Mouse (Mus musculus): ENCODE measurements around the gene Gramd1c. TPM values are rescaled to one million over a fixed set of nuclear protein-coding genes. Genes with fewer than 3 reads are reported as not detected.

Gramd1c gene
- polyA plus RNA-seq (2012; ENCODE audit: insufficient read depth, insufficient read length, missing spikeins): 5.2 and 5.4 TPM in 2 replicates

GRCm38 (mm10) chr16:44063025-44063894 lies at the start of gene Gramd1c:
Gramd1c (minus strand) TSS chr16:44063345.
- H3K4me3 ChIP-seq (ENCODE audit: insufficient read depth, low read depth, low read length): peak within 1 kb of the TSS; percentile 78
- no peak within 1 kb of the TSS for H3K27ac ChIP-seq (replicated peaks; ENCODE audit: low read depth, low read length)
- H3K4me1 ChIP-seq (ENCODE audit: control insufficient read depth, insufficient read depth, insufficient read length, low read length): no peaks in the 10 kb centered on the region

GRCm38 (mm10) chr16:44109002-44109401 lies 45.9 kb upstream of the Gramd1c start:
- H3K4me1 ChIP-seq (ENCODE audit: control insufficient read depth, insufficient read depth, insufficient read length, low read length): no peaks in the 10 kb centered on the region
- H3K4me3 ChIP-seq (ENCODE audit: insufficient read depth, low read depth, low read length): no peak overlapping the region
- no peak overlapping the region for H3K27ac ChIP-seq (replicated peaks; ENCODE audit: low read depth, low read length)

- Histone ChIP-seq H3K27ac (replicated peaks; ENCODE audit: low read depth, low read length) (no peak overlapping the region), H3K4me3 (ENCODE audit: insufficient read depth, low read depth, low read length) (no peak overlapping the region), H3K4me1 (ENCODE audit: control insufficient read depth, insufficient read depth, insufficient read length, low read length) (no peaks in the 10 kb centered on the region)
Measured at GRCm38 (mm10) chr16:44105211-44105610, 42.1 kb upstream of the Gramd1c start.

- Histone ChIP-seq H3K4me1 (ENCODE audit: control insufficient read depth, insufficient read depth, insufficient read length, low read length) (no peaks in the 10 kb centered on the region), H3K27ac (replicated peaks; ENCODE audit: low read depth, low read length) (no peak overlapping the region)
Measured at GRCm38 (mm10) chr16:44103806-44104766, 40.9 kb upstream of the Gramd1c start.

GRCm38 (mm10) chr16:44102925-44103324 lies 39.8 kb upstream of the Gramd1c start:
- Histone ChIP-seq H3K4me1 (ENCODE audit: control insufficient read depth, insufficient read depth, insufficient read length, low read length) (no peaks in the 10 kb centered on the region), H3K4me3 (ENCODE audit: insufficient read depth, low read depth, low read length) (no peak overlapping the region), H3K27ac (replicated peaks; ENCODE audit: low read depth, low read length) (no peak overlapping the region)

More at GRCm38 (mm10) chr16:44103806-44104766, 40.9 kb upstream of the Gramd1c start:
- H3K4me3 ChIP-seq (ENCODE audit: insufficient read depth, low read depth, low read length): no peak overlapping the region

- Histone ChIP-seq H3K4me1 (ENCODE audit: control insufficient read depth, insufficient read depth, insufficient read length, low read length) (no peaks in the 10 kb centered on the region), H3K27ac (replicated peaks; ENCODE audit: low read depth, low read length) (no peak overlapping the region), H3K4me3 (ENCODE audit: insufficient read depth, low read depth, low read length) (no peak overlapping the region)
Measured at GRCm38 (mm10) chr16:44101181-44101710, 38.1 kb upstream of the Gramd1c start.

GRCm38 (mm10) chr16:44099377-44099776 lies 36.2 kb upstream of the Gramd1c start:
- Histone ChIP-seq H3K4me1 (ENCODE audit: control insufficient read depth, insufficient read depth, insufficient read length, low read length) (no peaks in the 10 kb centered on the region), H3K4me3 (ENCODE audit: insufficient read depth, low read depth, low read length) (no peak overlapping the region), H3K27ac (replicated peaks; ENCODE audit: low read depth, low read length) (no peak overlapping the region)

GRCm38 (mm10) chr16:44087650-44088049 lies 24.5 kb upstream of the Gramd1c start:
- Histone ChIP-seq H3K4me3 (ENCODE audit: insufficient read depth, low read depth, low read length) (no peak overlapping the region), H3K27ac (replicated peaks; ENCODE audit: low read depth, low read length) (no peak overlapping the region), H3K4me1 (ENCODE audit: control insufficient read depth, insufficient read depth, insufficient read length, low read length) (no peaks in the 10 kb centered on the region)

- no peak overlapping the region for H3K27ac ChIP-seq (replicated peaks; ENCODE audit: low read depth, low read length)
- H3K4me3 ChIP-seq (ENCODE audit: insufficient read depth, low read depth, low read length): no peak overlapping the region
- no peaks in the 10 kb centered on the region for H3K4me1 ChIP-seq (ENCODE audit: control insufficient read depth, insufficient read depth, insufficient read length, low read length)
Measured at GRCm38 (mm10) chr16:44061341-44061740, 1.8 kb downstream of the Gramd1c start.

- H3K27ac ChIP-seq (replicated peaks; ENCODE audit: low read depth, low read length): no peak overlapping the region
- H3K4me1 ChIP-seq (ENCODE audit: control insufficient read depth, insufficient read depth, insufficient read length, low read length): no peaks in the 10 kb centered on the region
- H3K4me3 ChIP-seq (ENCODE audit: insufficient read depth, low read depth, low read length): no peak overlapping the region
Measured at GRCm38 (mm10) chr16:44060604-44061286, 2.4 kb downstream of the Gramd1c start.

GRCm38 (mm10) chr16:44058745-44059144 lies 4.4 kb downstream of the Gramd1c start:
- Histone ChIP-seq H3K4me1 (ENCODE audit: control insufficient read depth, insufficient read depth, insufficient read length, low read length) (no peaks in the 10 kb centered on the region), H3K27ac (replicated peaks; ENCODE audit: low read depth, low read length) (no peak overlapping the region), H3K4me3 (ENCODE audit: insufficient read depth, low read depth, low read length) (no peak overlapping the region)

- Histone ChIP-seq H3K27ac (replicated peaks; ENCODE audit: low read depth, low read length) (no peak overlapping the region), H3K4me1 (ENCODE audit: control insufficient read depth, insufficient read depth, insufficient read length, low read length) (no peaks in the 10 kb centered on the region), H3K4me3 (ENCODE audit: insufficient read depth, low read depth, low read length) (no peak overlapping the region)
Measured at GRCm38 (mm10) chr16:44055766-44056165, 7.4 kb downstream of the Gramd1c start.

- Histone ChIP-seq H3K27ac (replicated peaks; ENCODE audit: low read depth, low read length) (no peak overlapping the region), H3K4me1 (ENCODE audit: control insufficient read depth, insufficient read depth, insufficient read length, low read length) (no peaks in the 10 kb centered on the region), H3K4me3 (ENCODE audit: insufficient read depth, low read depth, low read length) (no peak overlapping the region)
Measured at GRCm38 (mm10) chr16:44053265-44053664, 9.9 kb downstream of the Gramd1c start.

- Histone ChIP-seq H3K4me3 (ENCODE audit: insufficient read depth, low read depth, low read length) (no peak overlapping the region), H3K4me1 (ENCODE audit: control insufficient read depth, insufficient read depth, insufficient read length, low read length) (no peaks in the 10 kb centered on the region), H3K27ac (replicated peaks; ENCODE audit: low read depth, low read length) (no peak overlapping the region)
Measured at GRCm38 (mm10) chr16:44052390-44052789, 10.8 kb downstream of the Gramd1c start.

Data from brown adipose tissue, adult 24 weeks (tissue).